Mouse (Mus musculus) cerebellum, adult 18-20 months (tissue): ENCODE results near the gene Nom1.

Source experiments
- DNase-seq, 2 experiments: peaks; one replicate each; pipeline ENCODE4 v3.0.0; 2021

Gene Nom1

GRCm38 (mm10) chr5:29471396-29471795 is 36.9 kb downstream of the Nom1 start:
- no peak for DNase-seq

- DNase-seq = no peak
These were observed 37.6 kb downstream of the Nom1 start for GRCm38 (mm10) chr5:29471855-29472665.

- no peak for DNase-seq
These were observed 39.2 kb downstream of the Nom1 start for GRCm38 (mm10) chr5:29473551-29474245.

- DNase-seq = no peak
These were observed 39.9 kb downstream of the Nom1 start for GRCm38 (mm10) chr5:29474246-29474960.

- DNase-seq = no peak
These were observed 40.6 kb downstream of the Nom1 start for GRCm38 (mm10) chr5:29475041-29475440.

GRCm38 (mm10) chr5:29475556-29475955 is 41.1 kb downstream of the Nom1 start:
- DNase-seq = no peak

- DNase-seq = no peak
These were observed 41.6 kb downstream of the Nom1 start for GRCm38 (mm10) chr5:29476021-29476420.

- DNase-seq = no peak
These were observed 43.2 kb downstream of the Nom1 start for GRCm38 (mm10) chr5:29477474-29478207.

- no peak for DNase-seq
These were observed 44.0 kb downstream of the Nom1 start, which contains the start of gene Mnx1 for GRCm38 (mm10) chr5:29478208-29479197. Gene Mnx1 (minus strand): TSS chr5:29478470.

GRCm38 (mm10) chr5:29479198-29479593 is 44.7 kb downstream of the Nom1 start:
- peak in 1 of 2 experiments; percentile 6 for DNase-seq

GRCm38 (mm10) chr5:29483801-29484200 is 49.3 kb downstream of the Nom1 start:
- DNase-seq = no peak

GRCm38 (mm10) chr5:29484965-29485940 is 50.8 kb downstream of the Nom1 start:
- DNase-seq = no peak

GRCm38 (mm10) chr5:29485941-29486320 is 51.5 kb downstream of the Nom1 start:
- DNase-seq = no peak

- DNase-seq = no peak
These were observed 52.9 kb downstream of the Nom1 start for GRCm38 (mm10) chr5:29487321-29487720.

- no peak for DNase-seq
These were observed 72.5 kb downstream of the Nom1 start for GRCm38 (mm10) chr5:29507013-29507412.
